Mouse (Mus musculus): Measurements from ENCODE around the gene Bicc1. TPM values are rescaled to one million over a fixed set of nuclear protein-coding genes. Genes with fewer than 3 reads are reported as not detected.

Bicc1 gene
- polyA plus RNA-seq, 1 experiment = 0.01 TPM

DNA sequence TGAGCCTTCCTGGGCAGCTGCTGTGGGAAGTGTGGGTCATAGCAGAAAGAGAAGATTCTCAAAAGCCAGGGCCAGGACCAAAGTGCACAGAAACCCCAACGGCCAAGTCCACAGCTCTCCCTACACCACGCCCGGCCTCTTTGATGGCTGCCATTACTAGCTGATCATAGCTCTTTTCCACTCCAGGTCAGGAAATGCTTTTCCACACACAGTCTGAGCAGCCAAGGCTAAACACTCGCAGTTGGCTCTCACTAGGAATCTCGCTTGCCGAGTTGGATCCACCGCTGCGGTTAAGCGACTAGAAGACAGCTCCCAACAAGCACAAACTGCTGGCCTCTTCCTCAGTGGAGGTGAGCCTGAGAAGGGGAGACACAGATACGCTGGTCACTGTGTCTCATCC is 10.3 kb upstream of the Bicc1 start:
- peaks cover 30% of the 10 kb centered on the region for H3K9me3 ChIP-seq
- no peaks in the 10 kb centered on the region for H3K27me3 ChIP-seq (replicated peaks)
- no peaks in the 10 kb centered on the region for H3K4me1 ChIP-seq
- no peak overlapping the region for H3K4me3 ChIP-seq (replicated peaks)
- no peaks in the 10 kb centered on the region for H3K36me3 ChIP-seq (replicated peaks; ENCODE audit: low read length)
- TF ChIP-seq GATA1 (IDR thresholded peaks at IDR 0.05; ENCODE audit: borderline replicate concordance, low read length) (no peak), FLI1 (IDR thresholded peaks at IDR 0.05; ENCODE audit: low read length) (no peak)

DNA sequence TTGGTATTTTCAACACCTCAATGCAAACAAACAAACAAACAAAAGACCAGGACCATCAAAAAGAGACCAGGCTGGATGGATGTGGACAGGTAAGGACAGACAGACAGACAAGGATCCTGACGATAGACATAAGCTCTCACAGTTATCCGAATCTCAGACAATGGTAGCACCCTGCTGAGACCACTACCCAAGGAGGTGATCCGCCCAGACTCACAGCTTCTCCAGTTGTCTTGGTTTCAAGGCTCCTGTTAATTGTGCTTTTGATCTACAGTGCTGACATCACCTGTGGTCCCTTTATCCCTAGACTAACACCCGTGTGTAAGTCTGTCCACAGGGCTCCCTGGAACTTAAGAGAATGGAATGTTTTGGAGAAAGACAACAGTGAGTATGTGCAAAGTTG is 9.7 kb upstream of the Bicc1 start:
- Histone ChIP-seq H3K4me1 (no peaks in the 10 kb centered on the region), H3K4me3 (replicated peaks) (no peak overlapping the region), H3K36me3 (replicated peaks; ENCODE audit: low read length) (no peaks in the 10 kb centered on the region), H3K9me3 (peaks cover 31% of the 10 kb centered on the region), H3K27me3 (replicated peaks) (no peaks in the 10 kb centered on the region)
- TF ChIP-seq GATA1 (IDR thresholded peaks at IDR 0.05; ENCODE audit: borderline replicate concordance, low read length) (no peak), FLI1 (IDR thresholded peaks at IDR 0.05; ENCODE audit: low read length) (no peak)

DNA sequence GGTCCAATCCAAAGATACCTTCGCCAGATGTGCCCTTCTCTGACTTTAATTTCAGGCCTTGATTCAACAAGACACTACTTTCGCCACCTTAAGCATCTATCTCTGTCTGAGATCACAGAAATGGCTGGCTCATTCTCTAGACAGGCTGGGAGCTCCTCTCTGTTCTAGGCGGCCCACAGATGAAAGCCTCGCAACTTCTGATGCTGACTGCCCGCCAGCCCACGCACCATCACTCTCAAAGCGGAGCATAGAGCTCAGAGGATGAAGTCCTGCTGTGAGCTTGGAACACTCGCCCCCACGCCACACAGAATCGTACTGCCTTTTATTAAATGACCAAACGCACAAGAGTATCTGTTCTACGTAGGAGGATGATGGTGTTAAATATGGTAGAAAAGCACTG is 949 bp upstream of the Bicc1 start:
- Histone ChIP-seq H3K4me1 (peaks cover 10% of the 10 kb centered on the region), H3K4me3 (replicated peaks) (no peak overlapping the region), H3K27me3 (replicated peaks) (peaks cover 37% of the 10 kb centered on the region), H3K9me3 (peaks cover 28% of the 10 kb centered on the region), H3K36me3 (replicated peaks; ENCODE audit: low read length) (no peaks in the 10 kb centered on the region)
- TF ChIP-seq GATA1 (IDR thresholded peaks at IDR 0.05; ENCODE audit: borderline replicate concordance, low read length) (no peak), FLI1 (IDR thresholded peaks at IDR 0.05; ENCODE audit: low read length) (no peak)

DNA sequence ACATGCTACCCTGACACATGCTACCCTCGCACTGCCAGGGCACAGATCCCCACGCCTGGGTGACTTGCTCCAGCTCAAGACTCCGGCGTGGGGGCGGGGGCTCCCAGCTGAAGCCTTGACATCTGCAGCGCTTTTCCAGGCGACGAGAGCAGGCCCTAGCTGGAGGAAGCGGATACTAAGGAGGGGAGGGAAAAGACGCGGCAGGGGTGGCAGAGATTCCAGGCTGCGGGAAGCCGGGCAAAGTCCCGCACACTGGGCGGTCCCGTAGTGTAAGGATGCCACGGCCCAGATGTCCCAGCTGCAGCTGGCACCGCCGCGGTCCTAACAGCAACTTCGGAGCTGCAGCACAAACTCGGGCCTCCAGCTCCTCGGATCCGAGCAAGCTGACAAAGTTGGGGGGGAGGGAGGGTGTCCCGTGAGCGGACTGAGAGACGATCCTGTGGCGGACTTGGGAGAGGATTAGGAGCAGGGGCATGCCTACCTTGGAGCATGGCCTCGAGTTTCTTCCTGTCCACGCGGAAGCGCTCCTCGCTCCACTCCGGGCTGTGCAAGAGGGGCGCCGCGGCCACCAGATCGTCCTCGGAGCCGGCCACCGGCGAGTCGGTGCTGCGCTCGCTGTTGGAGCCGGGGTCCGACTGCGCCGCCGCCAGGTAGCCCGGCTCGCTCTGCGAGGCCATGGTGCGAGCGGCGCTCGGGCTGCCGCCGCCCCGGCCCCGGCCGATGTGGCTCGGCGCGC is 392 bp downstream of the Bicc1 start:
- H3K9me3 ChIP-seq = peaks cover 23% of the 10 kb centered on the region
- peaks cover 37% of the 10 kb centered on the region for H3K27me3 ChIP-seq (replicated peaks)
- no peaks in the 10 kb centered on the region for H3K36me3 ChIP-seq (replicated peaks; ENCODE audit: low read length)
- no peak for TF ChIP-seq FLI1 (IDR thresholded peaks at IDR 0.05; ENCODE audit: low read length)
- TF ChIP-seq GATA1 (IDR thresholded peaks at IDR 0.05; ENCODE audit: borderline replicate concordance, low read length) = no peak
- peaks cover 10% of the 10 kb centered on the region for H3K4me1 ChIP-seq
- H3K4me3 ChIP-seq (replicated peaks) = peak overlapping the region; percentile 82

DNA sequence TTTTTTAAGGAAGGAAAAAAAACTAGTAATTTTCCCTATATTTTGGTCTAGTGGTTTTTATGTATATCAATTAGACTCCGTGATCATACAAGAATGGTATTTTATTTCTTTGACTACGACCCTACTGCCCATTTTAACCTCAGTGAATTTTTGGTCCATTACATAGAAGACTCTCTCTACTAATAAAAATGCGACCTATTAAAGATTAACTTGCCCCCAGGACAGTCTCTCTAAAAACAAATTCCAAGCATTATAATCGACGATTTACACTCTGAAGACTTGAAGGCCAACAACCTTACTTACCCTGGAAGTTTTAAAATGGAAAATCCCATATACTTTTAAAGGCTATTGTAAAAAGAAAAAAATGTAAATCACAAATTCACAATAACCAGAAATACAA is 2.9 kb downstream of the Bicc1 start:
- H3K4me1 ChIP-seq = peaks cover 10% of the 10 kb centered on the region
- H3K27me3 ChIP-seq (replicated peaks) = peaks cover 35% of the 10 kb centered on the region
- TF ChIP-seq GATA1 (IDR thresholded peaks at IDR 0.05; ENCODE audit: borderline replicate concordance, low read length) (no peak), FLI1 (IDR thresholded peaks at IDR 0.05; ENCODE audit: low read length) (no peak)
- H3K36me3 ChIP-seq (replicated peaks; ENCODE audit: low read length) = no peaks in the 10 kb centered on the region
- H3K4me3 ChIP-seq (replicated peaks) = no peak overlapping the region
- peaks cover 21% of the 10 kb centered on the region for H3K9me3 ChIP-seq

DNA sequence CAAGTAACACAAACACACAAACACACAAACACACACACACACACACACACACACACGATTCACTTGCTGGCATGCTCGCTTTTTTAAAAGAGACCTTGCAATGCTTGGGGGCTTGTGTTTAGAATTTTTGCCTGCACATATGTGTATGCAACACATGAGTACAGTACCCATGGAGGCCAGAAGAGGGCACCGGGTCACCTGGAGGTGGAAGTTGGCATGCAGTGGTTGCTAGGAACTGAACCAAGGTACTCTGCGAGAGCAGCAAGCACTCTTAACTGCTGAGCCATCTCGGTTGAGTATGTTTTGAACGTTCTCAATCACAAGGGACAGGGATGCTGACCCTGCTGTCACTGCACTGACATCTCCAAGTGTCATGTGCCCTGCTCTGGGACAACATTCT is 5.9 kb downstream of the Bicc1 start:
- H3K9me3 ChIP-seq = peaks cover 9% of the 10 kb centered on the region
- TF ChIP-seq GATA1 (IDR thresholded peaks at IDR 0.05; ENCODE audit: borderline replicate concordance, low read length) = no peak
- TF ChIP-seq FLI1 (IDR thresholded peaks at IDR 0.05; ENCODE audit: low read length) = no peak
- H3K4me1 ChIP-seq = no peaks in the 10 kb centered on the region
- no peaks in the 10 kb centered on the region for H3K36me3 ChIP-seq (replicated peaks; ENCODE audit: low read length)
- peaks cover 11% of the 10 kb centered on the region for H3K27me3 ChIP-seq (replicated peaks)
- H3K4me3 ChIP-seq (replicated peaks) = no peak overlapping the region

GRCm38 (mm10) chr10:71153138-71153537 is 6.4 kb downstream of the Bicc1 start:
- no peaks in the 10 kb centered on the region for H3K36me3 ChIP-seq (replicated peaks; ENCODE audit: low read length)
- H3K27me3 ChIP-seq (replicated peaks) = peaks cover 6% of the 10 kb centered on the region
- H3K9me3 ChIP-seq = peaks cover 11% of the 10 kb centered on the region
- H3K4me1 ChIP-seq = no peaks in the 10 kb centered on the region
- H3K4me3 ChIP-seq (replicated peaks) = no peak overlapping the region
- TF ChIP-seq FLI1 (IDR thresholded peaks at IDR 0.05; ENCODE audit: low read length) = no peak
- no peak for TF ChIP-seq GATA1 (IDR thresholded peaks at IDR 0.05; ENCODE audit: borderline replicate concordance, low read length)

DNA sequence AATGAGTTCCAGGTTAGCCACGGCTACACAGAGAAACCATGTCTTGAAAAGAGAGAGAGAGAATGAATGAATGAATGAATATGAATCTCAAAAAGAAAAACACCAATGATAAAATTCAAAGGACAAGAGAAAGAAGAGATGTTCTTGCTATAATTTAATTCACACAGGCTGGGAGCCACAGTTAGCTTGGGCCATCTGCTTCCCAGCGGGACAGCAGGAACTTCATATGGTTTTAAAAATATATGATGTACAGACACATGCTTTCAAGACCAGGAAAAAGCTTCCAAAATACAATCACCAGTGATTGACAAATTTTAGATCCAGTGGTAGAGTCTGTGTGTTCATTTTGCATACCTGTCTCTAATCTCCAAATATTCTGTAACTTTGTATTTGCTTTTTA is 9.0 kb downstream of the Bicc1 start:
- Histone ChIP-seq H3K9me3 (peaks cover 21% of the 10 kb centered on the region), H3K36me3 (replicated peaks; ENCODE audit: low read length) (no peaks in the 10 kb centered on the region), H3K4me1 (no peaks in the 10 kb centered on the region), H3K27me3 (replicated peaks) (no peaks in the 10 kb centered on the region), H3K4me3 (replicated peaks) (no peak overlapping the region)
- no peak for TF ChIP-seq GATA1 (IDR thresholded peaks at IDR 0.05; ENCODE audit: borderline replicate concordance, low read length)
- TF ChIP-seq FLI1 (IDR thresholded peaks at IDR 0.05; ENCODE audit: low read length) = no peak

DNA sequence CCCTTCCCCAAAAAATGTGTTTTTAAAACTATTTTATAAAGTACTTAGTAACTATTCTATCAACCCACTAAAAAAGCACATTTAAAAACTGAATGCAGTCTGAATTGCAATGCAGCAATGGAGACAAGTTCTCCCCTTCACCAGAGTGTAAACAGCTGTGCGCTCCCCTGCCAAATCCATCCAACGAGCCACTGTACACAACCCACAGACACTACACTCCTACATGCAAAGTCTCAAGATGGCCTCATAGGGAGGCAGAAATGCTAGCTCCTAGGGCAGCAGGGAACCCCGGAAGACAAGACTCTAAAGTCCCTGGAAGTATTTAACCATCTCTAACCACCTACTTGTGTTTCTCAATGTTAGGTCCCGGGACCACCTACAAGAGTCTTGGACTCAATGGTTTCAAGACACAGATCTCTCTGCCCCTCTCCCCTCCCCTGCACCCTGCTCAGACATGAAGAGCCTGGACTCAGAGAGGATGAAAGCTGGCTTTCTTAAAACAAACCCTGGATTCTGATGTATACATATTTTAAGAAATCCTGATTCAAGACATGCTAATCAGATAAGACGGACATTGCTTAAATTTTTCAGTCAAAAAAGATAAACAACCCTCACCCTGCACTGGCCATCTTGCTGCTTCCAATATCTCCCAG is 10.4 kb downstream of the Bicc1 start:
- TF ChIP-seq FLI1 (IDR thresholded peaks at IDR 0.05; ENCODE audit: low read length) (no peak), GATA1 (IDR thresholded peaks at IDR 0.05; ENCODE audit: borderline replicate concordance, low read length) (no peak)
- Histone ChIP-seq H3K4me1 (no peaks in the 10 kb centered on the region), H3K4me3 (replicated peaks) (no peak overlapping the region), H3K27me3 (replicated peaks) (no peaks in the 10 kb centered on the region), H3K36me3 (replicated peaks; ENCODE audit: low read length) (no peaks in the 10 kb centered on the region), H3K9me3 (peaks cover 23% of the 10 kb centered on the region)

DNA sequence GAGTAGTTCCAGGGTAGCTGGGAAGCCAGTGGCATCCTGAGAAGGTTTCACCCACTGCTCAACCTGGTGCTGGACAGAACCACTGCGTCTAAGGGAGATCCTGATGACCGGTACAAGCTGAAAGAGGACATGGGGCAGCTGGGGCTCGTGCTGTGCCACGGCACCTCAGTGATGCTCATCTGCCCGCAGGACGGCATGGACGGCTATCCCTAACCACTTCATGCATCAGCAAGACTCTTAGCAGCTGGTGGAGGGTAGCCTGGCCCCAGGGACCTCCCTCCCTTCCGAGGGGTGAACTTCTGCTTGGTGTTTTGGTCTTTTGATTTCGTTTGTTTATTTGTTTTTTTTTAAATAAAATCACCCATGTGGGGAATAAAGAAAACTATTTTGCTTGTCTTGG is 11.3 kb downstream of the Bicc1 start:
- Histone ChIP-seq H3K27me3 (replicated peaks) (no peaks in the 10 kb centered on the region), H3K4me3 (replicated peaks) (peak overlapping the region; percentile 62), H3K9me3 (peaks cover 17% of the 10 kb centered on the region), H3K36me3 (replicated peaks; ENCODE audit: low read length) (no peaks in the 10 kb centered on the region), H3K4me1 (no peaks in the 10 kb centered on the region)
- no peak for TF ChIP-seq GATA1 (IDR thresholded peaks at IDR 0.05; ENCODE audit: borderline replicate concordance, low read length)
- TF ChIP-seq FLI1 (IDR thresholded peaks at IDR 0.05; ENCODE audit: low read length) = no peak
